Mouse (Mus musculus): ENCODE measurements at regions not wholly inside any gene's neighbourhood (a gene's known extent, or its start where the extent isn't known, plus 50 kb on each side); places are given as distances from the start of the nearest gene placed in this dataset.
A peak's percentile ranks its signal among the peaks of the same experiment; 100 is the strongest.

DNA sequence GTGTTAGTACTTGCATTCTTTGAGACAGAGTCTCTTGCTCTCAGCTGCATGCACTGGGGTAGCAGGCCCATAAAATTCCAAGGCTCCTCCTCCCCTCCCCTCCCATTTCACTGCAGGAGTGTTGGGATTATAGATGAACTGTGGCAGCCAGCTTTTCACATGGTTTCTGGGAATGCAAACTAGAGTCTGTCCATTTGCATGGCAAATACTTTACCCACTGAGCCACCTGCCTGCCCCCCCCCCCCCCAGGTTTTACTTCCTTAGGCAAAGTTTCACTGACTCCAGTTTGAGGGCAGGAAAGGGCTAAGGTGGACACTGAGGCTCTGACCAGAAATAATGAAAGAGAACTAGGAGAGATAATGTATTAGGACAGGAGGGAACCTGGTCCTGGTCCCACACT, 147.6 kb upstream of the Hs3st3a1 start:
- TF ChIP-seq CTCF (conservative IDR thresholded peaks at IDR 0.05 in 1 of 2, IDR thresholded peaks at IDR 0.05 in 1 of 2; ENCODE audit: low read depth in 2 of 2, low read length in 2 of 2) = no peak
- no peak for TF ChIP-seq MEF2A (IDR thresholded peaks at IDR 0.05; ENCODE audit: borderline replicate concordance, low read depth, low read length)
- TF ChIP-seq POLR2A (IDR thresholded peaks at IDR 0.05; ENCODE audit: low read depth, low read length) = no peak
- no peak for TF ChIP-seq ZNF384 (IDR thresholded peaks at IDR 0.05; ENCODE audit: low read depth, low read length)
- no peak for TF ChIP-seq HCFC1 (IDR thresholded peaks at IDR 0.05; ENCODE audit: low read depth, low read length)
- TF ChIP-seq MAX (IDR thresholded peaks at IDR 0.05; ENCODE audit: low read length) = no peak
- TF ChIP-seq KAT2A (IDR thresholded peaks at IDR 0.05; ENCODE audit: insufficient replicate concordance, low read length) = no peak
- 0 out of 2 replicates have a peak, but pooled peaks have one; percentile 36 for TF ChIP-seq MAFK (IDR thresholded peaks at IDR 0.05; ENCODE audit: insufficient replicate concordance, low read length)
- no peak for TF ChIP-seq ZKSCAN1 (IDR thresholded peaks at IDR 0.05; ENCODE audit: borderline replicate concordance, low read depth, low read length)
- TF ChIP-seq UBTF (IDR thresholded peaks at IDR 0.05; ENCODE audit: low read depth, low read length) = no peak

Measured in CH12.LX (cell line).